ENCODE assay signal across 12 mouse cellular contexts in genomic region chr12:111428364-111428763, GRCm38 (mm10). TPM values are rescaled to one million over a fixed set of nuclear protein-coding genes. Genes with fewer than 3 reads are reported as not detected.
DNase-seq lines count a peak whose midpoint lies in the region; ATAC-seq and TF ChIP-seq lines count a peak whose summit lies in the region.
"Had no signal": no experiment of that assay in that cellular context is flagged by ENCODE, and none has a peak within 500 bp of the region (broad histone marks: within the 10 kb centered on the region; RNA-seq: fewer than 3 reads in every experiment).

No protein-coding gene starts in this region.

- peaks cover 33% of the 10 kb centered on the region for H3K4me1 ChIP-seq in hindbrain, embryonic 12.5 days
- peaks cover 29% of the 10 kb centered on the region for H3K4me1 ChIP-seq in hindbrain, embryonic 16.5 days (ENCODE audit: control insufficient read depth, insufficient read depth, low read depth, low read length)
- H3K4me1 ChIP-seq in embryonic facial prominence, embryonic 13.5 days, result peaks cover 72% of the 10 kb centered on the region
- H3K4me1 ChIP-seq in intestine, embryonic 16.5 days (ENCODE audit: control insufficient read depth, insufficient read depth, low read length), result peaks cover 47% of the 10 kb centered on the region
- H3K4me1 ChIP-seq in limb, embryonic 14.5 days (ENCODE audit: control insufficient read depth, insufficient read depth, low read length), result peaks cover 38% of the 10 kb centered on the region

- ATAC-seq in hindbrain, embryonic 12.5 days (ENCODE audit: low FRiP score), result no peak
- ATAC-seq in hindbrain, embryonic 16.5 days, result no peak
- no peak for ATAC-seq in embryonic facial prominence, embryonic 13.5 days (ENCODE audit: insufficient number of reproducible peaks, insufficient read depth, low FRiP score, low TSS enrichment, low read depth)
- no peak for ATAC-seq in intestine, embryonic 16.5 days
- no peak for ATAC-seq in limb, embryonic 14.5 days (ENCODE audit: low FRiP score, low read depth)

- no peak overlapping the region for H3K27ac ChIP-seq in hindbrain, embryonic 12.5 days
- H3K27ac ChIP-seq in hindbrain, embryonic 16.5 days (ENCODE audit: low read depth, low read length), result no peak overlapping the region
- H3K27ac ChIP-seq in embryonic facial prominence, embryonic 13.5 days, result 0 out of 2 replicates have a peak overlapping the region, but pooled peaks have one; percentile 16
- H3K27ac ChIP-seq in intestine, embryonic 16.5 days (ENCODE audit: low read length), result peak overlapping the region; percentile 43; the same call in 1 of the 2 replicates
- no peak overlapping the region for H3K27ac ChIP-seq in limb, embryonic 14.5 days (replicated peaks; ENCODE audit: low read depth, low read length)

- no peaks in the 10 kb centered on the region for H3K36me3 ChIP-seq in hindbrain, embryonic 12.5 days
- no peaks in the 10 kb centered on the region for H3K36me3 ChIP-seq in hindbrain, embryonic 16.5 days (ENCODE audit: control insufficient read depth, insufficient read depth, low read length)
- H3K36me3 ChIP-seq in embryonic facial prominence, embryonic 13.5 days, result no peaks in the 10 kb centered on the region
- H3K36me3 ChIP-seq in intestine, embryonic 16.5 days (ENCODE audit: control insufficient read depth, insufficient read depth, low read length), result no peaks in the 10 kb centered on the region
- no peaks in the 10 kb centered on the region for H3K36me3 ChIP-seq in limb, embryonic 14.5 days (ENCODE audit: control insufficient read depth, insufficient read depth, low read length)
- H3K36me3 ChIP-seq: G1E had no signal

- H3K27me3 ChIP-seq in hindbrain, embryonic 12.5 days, result peaks cover 92% of the 10 kb centered on the region
- peaks cover 39% of the 10 kb centered on the region for H3K27me3 ChIP-seq in hindbrain, embryonic 16.5 days (replicated peaks; ENCODE audit: control insufficient read depth, insufficient read depth, low read length)
- H3K27me3 ChIP-seq in embryonic facial prominence, embryonic 13.5 days, result peaks cover 86% of the 10 kb centered on the region
- H3K27me3 ChIP-seq in intestine, embryonic 16.5 days (replicated peaks; ENCODE audit: control insufficient read depth, insufficient read depth, low read length), result peaks cover 49% of the 10 kb centered on the region
- H3K27me3 ChIP-seq in limb, embryonic 14.5 days (ENCODE audit: control insufficient read depth, insufficient read depth, low read length), result peaks cover 81% of the 10 kb centered on the region

- 0 out of 2 replicates have a peak overlapping the region, but pooled peaks have one; percentile 30 for H3K4me3 ChIP-seq in hindbrain, embryonic 12.5 days
- H3K4me3 ChIP-seq in hindbrain, embryonic 16.5 days (ENCODE audit: low read length), result no peak overlapping the region
- peak overlapping the region; percentile 43; the same call in 1 of the 2 replicates for H3K4me3 ChIP-seq in embryonic facial prominence, embryonic 13.5 days
- H3K4me3 ChIP-seq in intestine, embryonic 16.5 days (ENCODE audit: low read length), result no peak overlapping the region
- H3K4me3 ChIP-seq in limb, embryonic 14.5 days (replicated peaks; ENCODE audit: low read length), result no peak overlapping the region

- WGBS in hindbrain, embryonic 12.5 days, result 18% methylated on average over 8 of the region's 8 CpGs
- 16% methylated on average over 8 of the region's 8 CpGs for WGBS in hindbrain, embryonic 16.5 days
- WGBS in embryonic facial prominence, embryonic 13.5 days, result 11% methylated on average over 8 of the region's 8 CpGs
- 25% methylated on average over 8 of the region's 8 CpGs for WGBS in intestine, embryonic 16.5 days
- WGBS in limb, embryonic 14.5 days, result 19% methylated on average over 8 of the region's 8 CpGs

- no peak for TF ChIP-seq POLR2A in limb, embryonic 14.5 days (IDR thresholded peaks at IDR 0.05; ENCODE audit: borderline replicate concordance, extremely low read depth, insufficient read depth, insufficient read length)

- intact Hi-C loops in left cerebral cortex, postnatal 4 days (cut with DNase I), result no loop called here

- DNase-seq in limb, embryonic 14.5 days (ENCODE audit: low spot score), result no peak
- no peak for DNase-seq in testis, postnatal 10 days (ENCODE audit: low spot score)
- no peak for DNase-seq in left cerebral cortex, postnatal 4 days
- no peak for DNase-seq in spleen, postnatal 36 days (ENCODE audit: low spot score in 2 of 2)
- DNase-seq: cerebellum, adult 9-10 months had no signal

- H3K9ac ChIP-seq in hindbrain, embryonic 12.5 days, result no peak overlapping the region
- H3K9ac ChIP-seq in hindbrain, embryonic 16.5 days (ENCODE audit: low read depth, low read length), result no peak overlapping the region
- H3K9ac ChIP-seq in embryonic facial prominence, embryonic 13.5 days, result peak overlapping the region; percentile 64
- no peak overlapping the region for H3K9ac ChIP-seq in intestine, embryonic 16.5 days (ENCODE audit: low read depth, low read length)
- H3K9ac ChIP-seq in limb, embryonic 14.5 days (ENCODE audit: low read depth, low read length, severe bottlenecking), result no peak overlapping the region

- H3K4me2 ChIP-seq in hindbrain, embryonic 12.5 days (replicated peaks), result peak overlapping the region; percentile 59; the same call in 1 of the 2 replicates
- no peak overlapping the region for H3K4me2 ChIP-seq in hindbrain, embryonic 16.5 days (ENCODE audit: low read length)
- peak overlapping the region; percentile 70 for H3K4me2 ChIP-seq in embryonic facial prominence, embryonic 13.5 days
- H3K4me2 ChIP-seq in intestine, embryonic 16.5 days (ENCODE audit: low read depth, low read length), result 0 out of 2 replicates have a peak overlapping the region, but pooled peaks have one; percentile 21
- 0 out of 2 replicates have a peak overlapping the region, but pooled peaks have one; percentile 65 for H3K4me2 ChIP-seq in limb, embryonic 14.5 days (replicated peaks; ENCODE audit: low read depth, low read length, severe bottlenecking)

- H3K9me3 ChIP-seq in hindbrain, embryonic 12.5 days (replicated peaks), result no peaks in the 10 kb centered on the region
- H3K9me3 ChIP-seq in hindbrain, embryonic 16.5 days (ENCODE audit: control insufficient read depth, low read length), result no peaks in the 10 kb centered on the region
- H3K9me3 ChIP-seq in embryonic facial prominence, embryonic 13.5 days, result no peaks in the 10 kb centered on the region
- no peaks in the 10 kb centered on the region for H3K9me3 ChIP-seq in intestine, embryonic 16.5 days (ENCODE audit: control insufficient read depth, low read length)
- no peaks in the 10 kb centered on the region for H3K9me3 ChIP-seq in limb, embryonic 14.5 days (ENCODE audit: control insufficient read depth, low read length)

RNA-seq across cellular contexts. Expression of gene Exoc3l4, which starts 11.5 kb away (rescaled TPM):
- 4.9 and 5.1 TPM in 2 replicates for polyA plus RNA-seq in hindbrain, embryonic 12.5 days (2016; fragmentation: Nextera tagmentation; extraction: Ambion mirVana)
- 2.6 and 2.7 TPM in 2 replicates for polyA plus RNA-seq in hindbrain, embryonic 16.5 days (2015; fragmentation: Nextera tagmentation; extraction: Ambion mirVana)
- 10.2 and 12.7 TPM in 2 replicates for polyA plus RNA-seq in embryonic facial prominence, embryonic 13.5 days (2015; fragmentation: Nextera tagmentation; extraction: Ambion mirVana)
- polyA plus RNA-seq in intestine, embryonic 16.5 days (2015; fragmentation: Nextera tagmentation; extraction: Ambion mirVana), result 20.4 and 29.1 TPM in 2 replicates
- 11.7 and 14.9 TPM in 2 replicates for polyA plus RNA-seq in limb, embryonic 14.5 days (2012; rRNA removed)
- polyA plus RNA-seq in limb, embryonic 14.5 days (2014; fragmentation: Nextera tagmentation; extraction: Ambion mirVana), result 7.4 and 7.7 TPM in 2 replicates
- 1 to 10 TPM in 1 of 2 experiments, under 1 TPM in 1; 0.62 to 1.6 TPM for total RNA-seq in left cerebral cortex, postnatal 4 days (2021)
- polyA plus RNA-seq: G1E had no signal

RNA-seq across cellular contexts. Expression of gene Tnfaip2, which starts 13.9 kb away (rescaled TPM):
- polyA plus RNA-seq in hindbrain, embryonic 12.5 days (2016; fragmentation: Nextera tagmentation; extraction: Ambion mirVana), result 3.7 and 4.1 TPM in 2 replicates
- polyA plus RNA-seq in hindbrain, embryonic 16.5 days (2015; fragmentation: Nextera tagmentation; extraction: Ambion mirVana), result 0.79 and 1.2 TPM in 2 replicates
- polyA plus RNA-seq in embryonic facial prominence, embryonic 13.5 days (2015; fragmentation: Nextera tagmentation; extraction: Ambion mirVana), result 8.1 and 10.6 TPM in 2 replicates
- 2.7 and 3.5 TPM in 2 replicates for polyA plus RNA-seq in intestine, embryonic 16.5 days (2015; fragmentation: Nextera tagmentation; extraction: Ambion mirVana)
- polyA plus RNA-seq in limb, embryonic 14.5 days (2012; rRNA removed), result 9.3 and 10.2 TPM in 2 replicates
- 10.0 and 11.4 TPM in 2 replicates for polyA plus RNA-seq in limb, embryonic 14.5 days (2014; fragmentation: Nextera tagmentation; extraction: Ambion mirVana)
- under 1 TPM; 0.38 to 0.50 TPM for total RNA-seq in left cerebral cortex, postnatal 4 days (2021)

RNA-seq across cellular contexts. Expression of gene Lbhd2, which starts 21.8 kb away (rescaled TPM):
- 0.45 and 0.74 TPM in 2 replicates for polyA plus RNA-seq in hindbrain, embryonic 12.5 days (2016; fragmentation: Nextera tagmentation; extraction: Ambion mirVana)
- 2.5 and 3.3 TPM in 2 replicates for polyA plus RNA-seq in hindbrain, embryonic 16.5 days (2015; fragmentation: Nextera tagmentation; extraction: Ambion mirVana)
- 2.0 and 3.4 TPM in 2 replicates for polyA plus RNA-seq in embryonic facial prominence, embryonic 13.5 days (2015; fragmentation: Nextera tagmentation; extraction: Ambion mirVana)
- polyA plus RNA-seq in intestine, embryonic 16.5 days (2015; fragmentation: Nextera tagmentation; extraction: Ambion mirVana), result 1.2 TPM in 2 replicates
- 11.0 and 17.2 TPM in 2 replicates for polyA plus RNA-seq in limb, embryonic 14.5 days (2012; rRNA removed)
- 19.2 and 22.3 TPM in 2 replicates for polyA plus RNA-seq in limb, embryonic 14.5 days (2014; fragmentation: Nextera tagmentation; extraction: Ambion mirVana)
- 1 to 10 TPM; 1.4 to 4.0 TPM for total RNA-seq in left cerebral cortex, postnatal 4 days (2021)
- total RNA-seq: adrenal gland, adult 18-20 months; G1E had no signal
- polyA plus RNA-seq: G1E had no signal

RNA-seq across cellular contexts. Expression of gene Cdc42bpb, which starts 50.8 kb away (rescaled TPM):
- polyA plus RNA-seq in hindbrain, embryonic 12.5 days (2016; fragmentation: Nextera tagmentation; extraction: Ambion mirVana), result 43.2 and 44.8 TPM in 2 replicates
- polyA plus RNA-seq in hindbrain, embryonic 16.5 days (2015; fragmentation: Nextera tagmentation; extraction: Ambion mirVana), result 35.3 and 40.4 TPM in 2 replicates
- 33.7 and 34.6 TPM in 2 replicates for polyA plus RNA-seq in embryonic facial prominence, embryonic 13.5 days (2015; fragmentation: Nextera tagmentation; extraction: Ambion mirVana)
- polyA plus RNA-seq in intestine, embryonic 16.5 days (2015; fragmentation: Nextera tagmentation; extraction: Ambion mirVana), result 30.1 and 32.5 TPM in 2 replicates
- polyA plus RNA-seq in limb, embryonic 14.5 days (2012; rRNA removed), result 163 and 215 TPM in 2 replicates
- polyA plus RNA-seq in limb, embryonic 14.5 days (2014; fragmentation: Nextera tagmentation; extraction: Ambion mirVana), result 37.0 and 39.7 TPM in 2 replicates
- total RNA-seq in left cerebral cortex, postnatal 4 days (2021), result 100 to 1,000 TPM; 153 to 168 TPM
- total RNA-seq: G1E had no signal
- polyA plus RNA-seq: G1E had no signal

RNA-seq across cellular contexts. Expression of gene Gm266, which starts 57.3 kb away (rescaled TPM):
- polyA plus RNA-seq in hindbrain, embryonic 12.5 days (2016; fragmentation: Nextera tagmentation; extraction: Ambion mirVana), result 9.4 and 14.3 TPM in 2 replicates
- polyA plus RNA-seq in hindbrain, embryonic 16.5 days (2015; fragmentation: Nextera tagmentation; extraction: Ambion mirVana), result 2.6 and 5.0 TPM in 2 replicates
- polyA plus RNA-seq in embryonic facial prominence, embryonic 13.5 days (2015; fragmentation: Nextera tagmentation; extraction: Ambion mirVana), result 9.5 and 12.1 TPM in 2 replicates
- 11.7 and 12.2 TPM in 2 replicates for polyA plus RNA-seq in intestine, embryonic 16.5 days (2015; fragmentation: Nextera tagmentation; extraction: Ambion mirVana)
- 14.8 and 15.5 TPM in 2 replicates for polyA plus RNA-seq in limb, embryonic 14.5 days (2012; rRNA removed)
- 14.7 and 14.8 TPM in 2 replicates for polyA plus RNA-seq in limb, embryonic 14.5 days (2014; fragmentation: Nextera tagmentation; extraction: Ambion mirVana)
- total RNA-seq in left cerebral cortex, postnatal 4 days (2021), result 1 to 10 TPM; 2.2 to 2.8 TPM
- total RNA-seq: adrenal gland, adult 18-20 months; megakaryocyte progenitor cell, adult 5-6 weeks had no signal
- polyA plus RNA-seq: G1E had no signal

Comparison
In these comparisons a context has a peak if more than half of its experiments do, and no peak if none do; other contexts are left out.
1. H3K4me3 ChIP-seq: peak in hindbrain, embryonic 12.5 days (single experiment) and embryonic facial prominence, embryonic 13.5 days (single experiment); none in hindbrain, embryonic 16.5 days (single experiment), intestine, embryonic 16.5 days (single experiment) and limb, embryonic 14.5 days (single experiment).
2. H3K27ac ChIP-seq: peak in embryonic facial prominence, embryonic 13.5 days (single experiment) and intestine, embryonic 16.5 days (single experiment); none in hindbrain, embryonic 12.5 days (single experiment), hindbrain, embryonic 16.5 days (single experiment) and limb, embryonic 14.5 days (single experiment).